Mouse (Mus musculus) forebrain, embryonic 16.5 days (tissue): ENCODE data around the gene Dnajc19. TPM values are rescaled to one million over a fixed set of nuclear protein-coding genes. Genes with fewer than 3 reads are reported as not detected.
"Not testable (repeated sequence)": the region's sequence is repeated elsewhere in the genome, so short reads cannot be mapped to it uniquely, and the experiment has no call there.

ENCODE experiments used
- ATAC-seq: fragments of 200-750 bp; cut with Nextera tagmentation; 2 replicates; pipeline ENCODE4 v1.8.0; 2017; ENCODE audit warnings: mild to moderate bottlenecking, moderate library complexity
- H3K27ac ChIP-seq: fragments of 300-500 bp; sonication (generic); 2 replicates; pipeline ENCODE4 v1.5.1; 2014; ENCODE audit warnings: low read length, control low read depth
- H3K27me3 ChIP-seq: fragments of 300-500 bp; sonication (generic); replicated peaks from 2 replicates; pipeline ENCODE4 v1.6.1; 2014; ENCODE audit warnings: low read length; ENCODE audit not compliant: control insufficient read depth, insufficient read depth
- H3K36me3 ChIP-seq: fragments of 300-500 bp; sonication (generic); 2 replicates; pipeline ENCODE4 v1.6.1; 2014; ENCODE audit not compliant: control insufficient read depth, insufficient read depth
- H3K4me1 ChIP-seq: fragments of 300-500 bp; sonication (generic); replicated peaks from 2 replicates; pipeline ENCODE4 v1.6.1; 2014; ENCODE audit warnings: low read length; ENCODE audit not compliant: control insufficient read depth, insufficient read depth
- H3K4me2 ChIP-seq: fragments of 300-500 bp; sonication (generic); 2 replicates; pipeline ENCODE4 v1.6.1; 2014; ENCODE audit warnings: mild to moderate bottlenecking, low read length, control low read depth
- H3K4me3 ChIP-seq: fragments of 300-500 bp; sonication (generic); replicated peaks from 2 replicates; pipeline ENCODE4 v1.5.1; 2014; ENCODE audit warnings: mild to moderate bottlenecking, low read length, control low read depth
- H3K9ac ChIP-seq: fragments of 300-500 bp; sonication (generic); replicated peaks from 2 replicates; pipeline ENCODE4 v1.6.1; 2014; ENCODE audit warnings: low read depth, low read length, control low read depth
- H3K9me3 ChIP-seq: fragments of 300-500 bp; sonication (generic); 2 replicates; pipeline ENCODE4 v1.6.1; 2016; ENCODE audit warnings: low read length; ENCODE audit not compliant: control insufficient read depth
- WGBS: fragments of 180-500 bp; shearing (Covaris S2); extraction: QIAGEN DNeasy Blood & Tissue Kit; methylation state at CpG from one replicate; pipeline ENCODE4 v1.1.7; 2014; 5-methylcytosine and 5-hydroxymethylcytosine counted together
- polyA plus RNA-seq: library from polyadenylated mRNA; unstranded; fragments of >200 nt; fragmentation: Nextera tagmentation; extraction: Ambion mirVana; gene quantifications from 2 replicates; pipeline ENCODE4 v1.2.1, GENCODE M21; 2015

Dnajc19 gene
- polyA plus RNA-seq, 1 experiment from 2014 or later = 102 TPM

- Histone ChIP-seq H3K4me1 (peaks cover 7% of the 10 kb centered on the region), H3K27me3 (no peaks in the 10 kb centered on the region), H3K27ac (peak overlapping the region; percentile 61), H3K9me3 (no peaks in the 10 kb centered on the region), H3K4me3 (peak overlapping the region; percentile 28), H3K36me3 (no peaks in the 10 kb centered on the region), H3K9ac (no peak overlapping the region), H3K4me2 (peak overlapping the region; percentile 46)
- WGBS = 4% methylated on average over 7 of the region's 7 CpGs
- ATAC-seq = peak; percentile 93
Observed at GRCm38 (mm10) chr3:34103902-34104672, 23.0 kb upstream of the Dnajc19 start.

DNA sequence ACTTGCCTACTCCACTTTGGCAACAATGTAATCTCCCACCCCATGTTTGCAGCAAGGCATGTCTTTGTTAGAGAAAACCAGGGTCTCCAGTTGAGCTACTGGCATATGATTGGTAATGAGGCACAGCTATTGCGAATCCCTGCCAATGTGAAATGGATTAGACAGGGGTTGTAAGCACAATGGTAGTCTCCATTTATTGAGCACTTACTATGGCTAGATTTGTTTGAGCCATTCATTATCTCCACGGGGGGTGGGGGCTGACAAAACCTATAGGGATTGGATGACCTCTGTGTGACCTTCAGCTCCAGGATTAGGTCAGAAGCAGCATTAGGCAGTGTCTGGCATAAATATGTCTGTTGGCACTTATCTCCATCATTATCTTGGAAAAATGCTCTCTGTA lies 21.8 kb upstream of the Dnajc19 start:
- H3K4me1 ChIP-seq = peaks cover 7% of the 10 kb centered on the region
- H3K9me3 ChIP-seq = no peaks in the 10 kb centered on the region
- H3K9ac ChIP-seq = no peak overlapping the region
- no peak overlapping the region for H3K4me3 ChIP-seq
- ATAC-seq = no peak
- H3K4me2 ChIP-seq = no peak overlapping the region
- 26% methylated on average over 2 of the region's 2 CpGs for WGBS
- no peaks in the 10 kb centered on the region for H3K36me3 ChIP-seq
- H3K27me3 ChIP-seq = no peaks in the 10 kb centered on the region
- peak overlapping the region; percentile 53 for H3K27ac ChIP-seq

DNA sequence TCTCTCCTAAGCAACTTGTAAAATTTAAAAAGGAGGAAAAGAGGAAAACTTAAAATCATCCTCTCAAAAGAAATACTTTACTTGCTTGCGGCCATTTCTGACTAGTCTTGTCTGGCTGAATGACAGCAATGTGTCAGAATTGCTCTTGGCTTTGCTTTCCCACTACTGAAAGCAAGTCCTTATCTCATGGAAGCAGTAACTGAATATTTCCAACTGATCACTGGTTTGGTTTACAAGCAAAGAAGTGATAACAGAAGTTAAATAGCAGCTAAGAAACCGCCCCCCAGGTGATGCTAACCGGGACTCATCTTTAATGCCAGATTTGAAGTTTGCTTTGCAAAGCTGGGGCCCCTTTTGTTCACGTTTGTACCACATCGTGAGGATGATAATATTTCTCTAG lies 2.5 kb upstream of the Dnajc19 start:
- Histone ChIP-seq H3K4me1 (peaks cover 15% of the 10 kb centered on the region), H3K27me3 (no peaks in the 10 kb centered on the region), H3K4me3 (no peak overlapping the region), H3K9me3 (no peaks in the 10 kb centered on the region), H3K36me3 (peaks cover under 1% of the 10 kb centered on the region; the same call in 1 of the 2 replicates), H3K9ac (no peak overlapping the region), H3K27ac (no peak overlapping the region), H3K4me2 (no peak overlapping the region)
- no peak for ATAC-seq
- 84% methylated on average over 5 of the region's 5 CpGs for WGBS

DNA sequence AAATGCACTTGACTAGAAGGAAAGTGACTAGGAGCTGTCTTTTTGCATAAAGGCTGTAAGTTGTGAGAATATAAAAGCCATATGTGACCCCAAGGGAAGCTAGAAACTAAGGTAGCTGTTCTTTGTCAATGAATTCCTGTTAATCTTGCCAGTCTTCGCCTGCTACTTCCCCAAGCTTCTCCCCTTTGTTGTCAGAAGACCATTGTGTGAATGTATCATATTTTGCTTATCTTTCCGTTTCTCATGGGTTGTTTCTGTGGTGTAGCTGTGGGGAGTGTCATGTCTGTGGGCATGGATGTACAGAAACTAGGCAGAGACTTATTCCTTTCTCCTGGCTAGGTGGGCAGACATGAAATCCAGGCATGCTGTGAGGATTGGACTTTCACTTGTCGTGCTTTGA lies 808 bp upstream of the Dnajc19 start:
- Histone ChIP-seq H3K4me3 (peak overlapping the region; percentile 74), H3K27ac (no peak overlapping the region; the same call in 1 of the 2 replicates), H3K36me3 (peaks cover 5% of the 10 kb centered on the region), H3K4me2 (peak overlapping the region; percentile 80), H3K9ac (peak overlapping the region; percentile 83), H3K9me3 (no peaks in the 10 kb centered on the region), H3K27me3 (no peaks in the 10 kb centered on the region), H3K4me1 (peaks cover 15% of the 10 kb centered on the region)
- 91% methylated on average over 3 of the region's 3 CpGs for WGBS
- no peak for ATAC-seq

DNA sequence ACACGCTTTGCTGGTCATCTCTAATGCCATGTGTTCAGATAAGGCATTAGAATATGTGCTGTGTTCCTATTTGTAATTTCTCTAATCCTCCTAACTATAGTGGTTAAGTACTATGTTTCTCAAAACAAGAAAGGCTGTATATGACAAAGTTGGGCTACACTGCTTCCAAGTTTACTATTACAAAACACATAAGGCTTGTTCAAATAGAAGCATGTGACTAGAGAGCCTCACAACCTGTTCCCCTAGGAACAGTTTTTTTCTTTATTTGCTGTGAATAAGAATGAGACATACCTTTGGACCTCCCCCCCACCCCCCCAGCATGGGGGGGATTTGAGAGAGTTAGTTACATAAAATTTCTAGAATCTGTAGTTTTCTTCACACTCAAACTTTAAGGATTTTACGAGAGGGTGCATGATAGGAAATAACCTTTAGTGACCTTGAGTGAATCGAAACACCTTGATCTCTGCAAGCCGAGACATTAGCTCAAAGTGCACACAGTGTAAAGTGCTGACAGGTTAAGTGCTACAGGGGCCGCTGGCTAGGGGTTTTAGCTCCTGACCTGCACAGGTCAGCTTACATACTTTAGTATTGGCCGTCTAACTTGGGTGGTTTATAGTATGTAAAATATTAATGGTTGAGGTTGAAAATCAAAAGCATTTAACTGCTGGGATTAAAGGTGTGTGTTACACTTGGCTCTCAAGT lies 4.9 kb downstream of the Dnajc19 start:
- Histone ChIP-seq H3K4me2 (no peak overlapping the region), H3K9ac (no peak overlapping the region), H3K27ac (no peak overlapping the region), H3K4me3 (no peak overlapping the region), H3K36me3 (peaks cover 14% of the 10 kb centered on the region), H3K4me1 (peaks cover 9% of the 10 kb centered on the region), H3K27me3 (no peaks in the 10 kb centered on the region), H3K9me3 (no peaks in the 10 kb centered on the region)
- WGBS = 88% methylated on average over 6 of the region's 6 CpGs
- no peak for ATAC-seq

- no peaks in the 10 kb centered on the region for H3K9me3 ChIP-seq
- 92% methylated on average over 6 of the region's 6 CpGs for WGBS
Observed at GRCm38 (mm10) chr3:34072726-34073125, 8.4 kb downstream of the Dnajc19 start.

GRCm38 (mm10) chr3:34068943-34069342 lies 12.2 kb downstream of the Dnajc19 start:
- not testable (repeated sequence) for H3K4me1 ChIP-seq, H3K27me3 ChIP-seq, H3K4me2 ChIP-seq, H3K4me3 ChIP-seq, H3K36me3 ChIP-seq, ATAC-seq, H3K9me3 ChIP-seq, H3K9ac ChIP-seq, H3K27ac ChIP-seq
- WGBS = 86% methylated on average over 7 of the region's 7 CpGs

More at GRCm38 (mm10) chr3:34072726-34073125, 8.4 kb downstream of the Dnajc19 start:
- Histone ChIP-seq H3K27ac (no peak overlapping the region), H3K36me3 (peaks cover 9% of the 10 kb centered on the region), H3K4me1 (no peaks in the 10 kb centered on the region), H3K4me3 (no peak overlapping the region), H3K4me2 (no peak overlapping the region), H3K9ac (no peak overlapping the region), H3K27me3 (no peaks in the 10 kb centered on the region)
- no peak for ATAC-seq

- 87% methylated on average over 2 of the region's 2 CpGs for WGBS
- ATAC-seq = no peak
- no peaks in the 10 kb centered on the region for H3K27me3 ChIP-seq
- no peak overlapping the region for H3K27ac ChIP-seq
- no peak overlapping the region for H3K4me3 ChIP-seq
- H3K36me3 ChIP-seq = peaks cover 23% of the 10 kb centered on the region
- H3K9ac ChIP-seq = no peak overlapping the region
- no peaks in the 10 kb centered on the region for H3K9me3 ChIP-seq
- H3K4me2 ChIP-seq = no peak overlapping the region
- no peaks in the 10 kb centered on the region for H3K4me1 ChIP-seq
Observed at GRCm38 (mm10) chr3:34062352-34062751, 18.8 kb downstream of the Dnajc19 start.

DNA sequence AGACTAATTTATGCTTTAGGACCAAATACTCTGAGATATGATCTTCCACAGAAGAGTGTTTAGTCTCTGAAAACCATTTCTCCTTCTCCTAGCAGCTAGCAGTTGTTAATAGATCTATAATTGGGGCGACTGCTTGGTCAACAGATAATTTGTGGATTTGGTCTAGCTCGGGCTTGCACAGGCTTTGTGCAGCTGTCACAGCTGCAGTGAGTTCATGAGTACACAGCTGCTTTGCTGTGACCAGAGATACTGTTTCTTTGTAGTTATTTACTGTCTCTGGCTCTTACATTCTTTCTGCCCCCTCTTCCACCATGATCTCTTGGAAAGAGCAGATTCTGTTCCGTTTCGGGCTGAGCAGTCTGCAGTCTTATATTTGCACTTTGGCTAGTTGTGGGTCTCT lies 39.1 kb downstream of the Dnajc19 start:
- WGBS = 92% methylated on average over 4 of the region's 4 CpGs
- no peak overlapping the region for H3K27ac ChIP-seq

More for the DNA sequence above, 39.1 kb downstream of the Dnajc19 start:
- no peaks in the 10 kb centered on the region; the same call in 1 of the 2 replicates for H3K4me1 ChIP-seq
- no peak overlapping the region for H3K4me2 ChIP-seq
- no peaks in the 10 kb centered on the region for H3K27me3 ChIP-seq
- H3K9me3 ChIP-seq = no peaks in the 10 kb centered on the region
- no peak overlapping the region for H3K9ac ChIP-seq
- H3K36me3 ChIP-seq = peaks cover 9% of the 10 kb centered on the region; the same call in 1 of the 2 replicates
- no peak for ATAC-seq
- H3K4me3 ChIP-seq = no peak overlapping the region
